Mouse (Mus musculus) brain, adult 10 weeks (tissue): Measurements from ENCODE around the gene Tas2r122. TPM values are rescaled to one million over a fixed set of nuclear protein-coding genes. Genes with fewer than 3 reads are reported as not detected.

ENCODE experiments used
- polyA plus RNA-seq: library from polyadenylated mRNA; stranded (reverse); fragments of 350-450 nt; fragmentation: Illumina TruSeq; extraction: RNeasy Lipid Tissue Mini Kit (QIAGEN cat#74804); gene quantifications from one replicate; pipeline ENCODE4 v1.2.3, GENCODE M21; 2015; ENCODE audit warnings: low read depth, low replicate concordance

Gene Tas2r122
- not detected for polyA plus RNA-seq

DNA sequence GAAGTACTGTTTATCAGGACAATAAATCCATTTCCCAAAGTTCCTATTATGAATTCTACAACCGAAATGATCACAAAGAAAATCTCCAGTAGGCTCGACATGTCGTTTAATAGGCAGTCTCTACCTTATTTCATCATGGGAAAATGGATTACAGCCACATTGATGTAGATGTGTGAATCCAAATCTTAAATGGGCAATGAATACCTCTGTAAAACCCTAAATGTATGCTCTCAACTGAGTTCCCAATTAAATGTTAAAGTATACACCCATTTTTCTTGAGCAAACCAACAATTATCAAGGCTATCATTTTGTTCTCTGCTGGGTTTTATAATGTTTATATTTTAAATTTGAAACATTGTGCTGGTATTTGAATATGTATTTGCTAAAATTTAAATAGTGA lies at the start of gene Tas2r122:
Tas2r122 (minus strand) TSS at position 101 of the 400 bp plus-strand sequence.

DNA sequence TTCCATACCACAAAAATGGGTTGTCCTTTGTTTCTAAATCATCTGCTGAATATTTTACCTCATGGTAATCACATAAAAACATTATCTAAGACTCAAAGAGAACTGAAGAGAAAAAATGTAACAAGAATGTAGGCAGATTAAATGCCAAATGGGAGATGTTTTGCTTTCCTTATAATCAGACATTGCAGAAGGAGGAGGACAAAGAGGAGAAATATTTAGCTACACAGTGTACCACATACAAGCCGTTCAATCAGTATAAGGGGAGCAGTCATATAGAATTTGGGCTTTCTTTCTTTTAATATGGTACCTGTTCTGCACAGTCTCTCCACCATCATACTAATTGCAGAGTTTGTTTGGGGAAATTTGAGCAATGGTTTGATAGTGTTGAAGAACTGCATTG lies 42.7 kb upstream of the Tas2r122 start, which contains the start of gene Tas2r124:
Tas2r124 (plus strand) TSS at position 301 of the 400 bp plus-strand sequence.

DNA sequence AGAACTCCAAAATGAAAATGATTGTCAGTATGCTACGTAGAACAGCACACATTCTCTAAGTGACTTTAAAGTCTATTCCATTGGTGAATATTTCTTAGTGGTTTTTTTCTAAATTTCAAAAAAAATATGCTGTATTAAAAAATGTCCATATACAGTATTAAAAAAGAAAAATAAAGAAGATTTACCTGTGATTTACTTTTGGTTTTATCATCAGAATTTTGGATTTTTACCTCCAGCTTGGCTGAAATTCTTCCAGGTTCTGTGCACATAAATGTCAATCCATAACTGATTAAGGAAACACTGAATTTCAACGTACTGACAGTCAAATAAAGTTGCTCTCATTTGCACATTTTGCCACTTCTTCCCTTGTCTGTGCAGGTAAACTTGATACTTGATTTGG lies 26.2 kb upstream of the Tas2r122 start, which contains the start of gene Tas2r115:
Tas2r115 (minus strand) TSS at position 101 of the 400 bp plus-strand sequence.

DNA sequence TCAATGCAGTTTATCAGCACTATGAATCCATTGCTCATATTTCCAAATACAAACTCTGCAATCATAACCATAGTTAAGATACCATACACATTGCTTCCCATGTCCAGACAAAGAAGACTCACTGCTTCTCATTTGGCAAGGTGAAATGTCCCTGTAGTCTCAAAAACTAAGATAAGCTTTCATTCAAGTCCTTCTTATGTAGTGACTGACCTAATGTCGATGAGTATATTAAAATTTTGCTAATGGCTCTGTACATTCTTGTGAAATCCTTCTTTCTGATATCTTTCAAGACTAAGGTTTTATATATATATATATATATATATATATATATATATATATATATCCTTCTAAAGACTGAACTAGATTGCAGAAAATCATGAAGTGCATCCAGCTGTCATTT lies 10.8 kb downstream of the Tas2r122 start, which contains the start of gene Tas2r121:
Tas2r121 (minus strand) TSS at position 101 of the 400 bp plus-strand sequence.

Other genes with a start within 250 kb of the Tas2r122 start
- gene Prh1, start 142.1 kb downstream of the Tas2r122 start, polyA plus RNA-seq, result not detected
- gene Prp2, start 116.0 kb downstream of the Tas2r122 start, polyA plus RNA-seq, result not detected
- not detected for gene A630073D07Rik, start 60.4 kb downstream of the Tas2r122 start, polyA plus RNA-seq
- not detected for gene Tas2r120, start 55.0 kb downstream of the Tas2r122 start, polyA plus RNA-seq
- not detected for gene Tas2r121, start 10.9 kb downstream of the Tas2r122 start, polyA plus RNA-seq
- not detected for gene Tas2r115, start 26.1 kb upstream of the Tas2r122 start, polyA plus RNA-seq
- not detected for gene Tas2r124, start 42.8 kb upstream of the Tas2r122 start, polyA plus RNA-seq
- gene Tas2r102, start 50.2 kb upstream of the Tas2r122 start, polyA plus RNA-seq, result not detected
- gene Tas2r136, start 66.2 kb upstream of the Tas2r122 start, polyA plus RNA-seq, result not detected
- gene Tas2r117, start 90.9 kb upstream of the Tas2r122 start, polyA plus RNA-seq, result not detected
- gene Tas2r123, start 135.2 kb upstream of the Tas2r122 start, polyA plus RNA-seq, result not detected
- not detected for gene Tas2r116, start 143.5 kb upstream of the Tas2r122 start, polyA plus RNA-seq
- not detected for gene Tas2r110, start 156.1 kb upstream of the Tas2r122 start, polyA plus RNA-seq
- not detected for gene Tas2r113, start 181.1 kb upstream of the Tas2r122 start, polyA plus RNA-seq
- gene Tas2r125, start 197.7 kb upstream of the Tas2r122 start, polyA plus RNA-seq, result not detected
- gene Tas2r129, start 239.2 kb upstream of the Tas2r122 start, polyA plus RNA-seq, result not detected
- not detected for gene Tas2r131, start 246.0 kb upstream of the Tas2r122 start, polyA plus RNA-seq